Mouse (Mus musculus) frontal cortex, postnatal 36 days (tissue): ENCODE data around the gene Cd82.

Experiments
- DNase-seq, 2 experiments: peaks; one replicate each; pipeline ENCODE4 v3.0.0; 2022; ENCODE audit warnings: low spot score in 2 of 2

Gene Cd82

DNA sequence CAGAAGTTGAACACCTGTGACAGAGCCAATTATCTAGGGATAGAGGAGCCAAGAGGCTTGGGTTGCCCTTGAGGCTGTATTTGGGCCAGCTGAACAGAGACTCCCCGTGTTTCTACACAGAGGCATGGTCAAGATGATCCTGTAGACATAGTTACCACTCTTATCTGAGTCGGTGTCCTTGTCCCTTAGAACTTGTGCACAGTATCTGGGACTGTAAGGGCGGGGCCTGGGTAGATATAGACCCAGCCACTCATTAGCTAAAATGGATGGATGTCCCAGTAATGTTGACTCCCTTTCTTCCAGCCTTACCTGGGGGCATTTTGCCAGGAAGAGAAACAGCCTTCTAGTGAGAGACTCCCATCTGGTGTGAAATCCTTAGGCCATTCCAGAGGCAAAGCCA lies 3.4 kb upstream of the Cd82 start:
- DNase-seq = no peak

DNA sequence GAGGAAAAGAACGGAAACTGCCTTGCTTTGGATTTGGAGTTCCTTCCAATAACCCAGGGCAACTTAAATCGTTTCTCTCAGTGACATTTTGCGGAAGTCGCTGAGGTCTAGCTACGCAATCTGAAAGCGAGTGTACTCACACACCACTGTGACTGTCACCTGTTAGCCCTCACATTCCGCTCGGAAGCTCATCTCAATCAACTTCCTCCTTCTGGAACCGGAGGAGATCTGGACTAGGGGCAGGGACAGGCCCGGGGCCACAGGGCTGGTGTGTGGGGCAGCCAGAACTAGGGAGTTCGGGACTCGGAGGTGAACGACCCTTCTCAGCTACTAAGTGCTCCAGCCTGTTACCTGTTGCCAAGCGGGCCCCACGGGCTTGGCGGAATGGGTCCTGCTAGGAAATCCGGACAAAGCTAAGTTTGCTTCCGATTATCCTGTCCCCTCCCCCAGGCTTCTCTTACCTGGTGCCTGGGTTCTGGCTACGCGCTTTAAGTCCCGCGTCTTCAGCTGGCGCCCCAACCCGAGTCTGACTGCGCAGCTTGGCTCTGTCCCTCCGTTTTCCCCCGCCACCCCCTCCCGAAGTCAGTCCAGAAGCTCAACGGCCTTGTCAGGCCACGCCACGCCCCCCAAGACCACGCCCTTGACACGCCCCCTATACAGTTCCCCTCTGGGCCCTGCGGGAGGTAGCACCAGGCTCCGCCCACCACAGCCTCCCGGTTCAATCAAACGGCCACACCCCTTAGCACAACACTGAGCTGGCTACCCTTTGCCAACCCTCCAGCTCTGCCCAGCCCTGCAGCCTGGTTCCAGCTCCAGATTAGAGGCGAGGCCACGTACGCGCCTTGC lies 848 bp downstream of the Cd82 start:
- DNase-seq = peak; percentile 68 to 70

DNA sequence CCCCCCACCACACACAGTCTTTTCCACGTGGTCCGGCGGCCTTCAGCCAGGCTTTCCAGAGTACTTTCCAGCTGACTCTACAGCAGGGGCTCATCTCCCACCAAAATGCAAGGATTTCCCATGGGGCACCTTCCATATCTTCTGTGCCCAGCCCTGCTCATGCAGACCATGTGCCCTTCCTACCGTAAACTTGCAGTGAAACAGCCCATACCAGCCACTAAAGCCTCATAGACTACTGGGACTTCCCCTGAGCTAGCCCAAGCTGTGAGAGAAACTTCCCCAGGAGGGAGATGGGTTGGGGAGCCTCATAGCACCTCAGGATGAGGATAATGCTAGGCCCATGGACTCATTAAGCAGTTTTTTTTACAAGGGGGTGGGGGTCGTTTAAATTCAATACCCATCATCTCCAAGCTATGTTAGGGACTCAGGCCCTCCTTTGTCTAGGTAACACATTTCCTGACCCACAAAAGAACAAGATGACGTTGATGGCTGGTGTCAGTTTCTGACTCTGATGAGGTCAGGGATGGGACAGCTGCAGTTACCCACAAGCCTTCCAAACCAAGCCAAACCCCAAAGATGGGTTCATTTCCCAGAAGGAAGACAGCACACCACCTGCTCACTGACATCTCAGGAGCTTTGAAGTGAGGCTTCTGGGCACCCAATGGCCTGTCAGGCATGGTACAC lies 2.0 kb downstream of the Cd82 start:
- no peak for DNase-seq

DNA sequence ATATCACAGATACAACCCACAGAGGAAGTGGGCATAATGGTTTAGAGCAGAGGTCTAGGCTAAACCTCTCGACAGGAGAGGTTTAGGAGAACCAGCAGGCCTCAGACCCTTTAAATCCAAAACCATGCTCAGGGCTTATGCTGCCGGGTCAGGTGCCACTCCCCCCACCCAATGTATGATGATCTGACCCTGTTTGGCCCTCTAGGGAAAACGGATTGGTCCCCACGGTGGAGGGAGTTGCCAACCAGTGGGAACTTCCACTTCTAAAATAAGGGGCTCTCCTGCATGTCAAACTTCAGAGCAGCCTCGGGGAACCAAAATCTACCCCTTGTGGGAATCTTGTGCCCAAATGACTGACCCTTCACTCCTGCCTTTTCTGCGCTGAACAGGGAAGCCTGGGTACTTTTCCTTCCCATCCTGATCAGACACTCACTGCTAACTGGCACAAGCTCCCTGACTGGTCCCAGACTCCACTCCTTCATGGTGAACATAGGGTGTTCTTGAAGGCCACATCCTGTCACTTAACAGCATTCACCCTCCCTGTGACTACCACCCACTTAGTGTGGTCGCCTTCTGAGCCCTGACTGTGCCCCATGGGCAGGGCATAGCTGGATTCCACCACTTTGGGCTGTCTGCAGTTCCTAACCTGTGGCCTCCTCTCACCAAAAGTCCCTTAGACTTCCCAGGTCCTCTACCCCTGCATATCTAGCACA lies 3.6 kb downstream of the Cd82 start:
- DNase-seq = no peak

- no peak for DNase-seq
Measured at GRCm38 (mm10) chr2:93458332-93459207, 4.4 kb downstream of the Cd82 start.

GRCm38 (mm10) chr2:93457426-93458130 lies 5.4 kb downstream of the Cd82 start:
- no peak for DNase-seq

- no peak for DNase-seq
Measured at GRCm38 (mm10) chr2:93456140-93456539, 6.8 kb downstream of the Cd82 start.

DNA sequence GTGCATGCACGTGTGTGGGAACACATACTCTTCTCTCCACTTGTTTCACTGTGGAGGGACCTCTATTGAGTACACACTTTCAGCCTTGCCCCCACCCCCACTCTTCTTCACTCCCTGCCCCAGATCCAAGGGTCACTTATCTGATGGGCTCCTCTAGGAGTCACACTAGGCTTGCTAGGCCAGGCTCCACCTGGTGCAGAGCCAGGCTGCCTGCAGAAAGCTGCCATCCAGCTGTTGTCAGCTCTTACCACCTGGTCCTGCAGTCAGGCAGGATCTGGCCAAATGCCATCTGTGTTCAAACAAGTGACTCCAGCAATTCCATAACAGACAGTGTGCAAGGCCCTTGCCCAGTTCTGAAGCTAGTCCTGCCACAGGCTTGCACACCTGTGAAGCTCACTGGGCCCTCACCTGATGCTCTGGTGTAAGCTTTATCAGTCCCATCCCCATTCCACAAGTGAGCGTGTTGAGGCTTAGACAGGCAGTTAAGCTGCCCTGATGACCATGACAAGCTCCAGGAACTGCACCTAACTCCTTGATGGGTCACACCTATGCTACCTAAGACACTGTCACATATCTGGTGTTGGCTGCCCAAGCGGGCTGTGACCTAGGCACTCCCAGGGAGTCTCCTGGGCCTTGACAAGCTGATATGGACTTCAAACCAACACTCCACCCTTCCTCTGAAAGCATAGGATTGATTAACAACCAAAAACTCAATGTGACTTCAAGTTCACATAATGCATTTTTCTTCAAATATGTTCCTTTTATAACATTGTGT lies 7.9 kb downstream of the Cd82 start:
- no peak for DNase-seq

DNA sequence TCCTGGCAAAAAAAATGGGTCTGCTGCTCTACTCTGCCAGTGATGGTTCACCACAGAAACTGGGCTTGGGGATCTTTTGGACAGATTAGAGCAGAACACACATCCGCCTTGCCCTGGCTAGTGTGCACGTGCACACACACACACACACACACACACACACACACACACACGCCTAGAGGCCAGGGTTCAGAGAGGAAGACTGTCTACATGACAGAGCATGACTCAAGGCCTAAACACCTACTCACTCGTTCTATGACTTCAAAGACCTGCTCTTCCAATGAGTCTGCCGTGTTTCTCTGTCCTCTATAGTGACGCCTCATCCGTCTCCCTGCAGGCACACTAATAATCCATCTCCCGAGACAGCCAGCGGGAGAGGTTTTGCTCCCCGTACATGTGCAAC lies 8.6 kb downstream of the Cd82 start:
- DNase-seq = no peak

DNA sequence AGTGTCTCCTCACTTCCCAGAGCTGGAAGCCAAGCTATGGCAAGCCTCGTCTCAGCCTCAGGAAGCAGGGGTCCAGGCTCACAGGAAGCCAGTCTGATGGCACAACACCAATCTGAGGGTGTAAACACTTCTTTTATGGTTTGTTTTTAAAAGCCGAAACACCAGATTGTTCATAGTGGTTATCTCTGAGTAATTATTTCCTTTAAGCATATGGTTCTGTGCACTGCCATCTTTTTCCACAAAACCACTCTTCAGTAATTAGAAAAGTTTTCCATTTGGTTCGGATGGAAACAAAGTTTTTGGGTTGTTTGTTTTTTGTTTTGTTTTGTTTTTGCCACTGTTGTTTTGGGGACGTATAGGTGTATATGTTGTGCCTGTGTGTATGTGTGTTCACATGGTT lies 9.9 kb downstream of the Cd82 start:
- DNase-seq = no peak

- DNase-seq = no peak
Measured at GRCm38 (mm10) chr2:93452506-93452905, 10.4 kb downstream of the Cd82 start.

- no peak for DNase-seq
Measured at GRCm38 (mm10) chr2:93452057-93452456, 10.9 kb downstream of the Cd82 start.

GRCm38 (mm10) chr2:93451219-93451938 lies 11.6 kb downstream of the Cd82 start:
- no peak for DNase-seq

DNA sequence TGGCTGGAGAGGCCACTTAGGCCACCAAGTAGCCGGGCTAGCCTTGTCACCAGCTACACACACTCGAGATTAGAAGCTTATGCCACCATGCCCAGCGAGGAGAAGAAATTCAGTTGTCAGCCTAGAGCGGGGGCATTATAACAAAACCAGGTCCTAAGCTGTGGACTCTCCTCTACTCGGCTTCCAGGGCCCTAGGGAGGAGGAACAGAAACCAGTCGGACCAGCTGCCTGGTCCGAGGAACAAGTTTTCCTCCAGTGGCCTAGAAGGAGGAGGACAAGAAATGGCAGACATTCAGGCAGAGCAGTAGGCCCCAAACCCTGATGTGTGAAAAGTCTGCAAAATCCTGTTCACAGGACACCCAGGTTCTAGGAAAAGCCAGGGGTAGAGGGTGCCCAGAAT lies 12.2 kb downstream of the Cd82 start:
- DNase-seq = no peak

DNA sequence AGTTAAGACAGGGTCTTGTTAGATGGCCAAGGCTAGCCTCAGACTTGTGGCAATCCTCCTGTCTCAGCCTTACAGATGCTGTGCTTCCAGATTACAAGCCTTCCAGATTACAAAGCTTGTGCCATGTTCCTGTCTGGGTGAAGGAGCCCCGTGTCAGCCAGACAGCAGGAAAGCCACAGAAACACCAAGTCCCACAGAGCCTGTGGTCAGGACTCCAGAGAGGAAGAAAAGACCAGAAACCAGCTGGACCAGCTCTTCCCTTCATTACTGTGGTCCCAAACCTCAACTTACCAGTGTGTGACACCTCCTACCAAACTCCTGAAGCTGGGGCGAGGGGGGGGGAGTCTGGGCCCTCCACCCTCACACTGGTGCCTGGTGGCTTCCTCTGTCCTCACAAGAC lies 13.3 kb downstream of the Cd82 start:
- no peak for DNase-seq

DNA sequence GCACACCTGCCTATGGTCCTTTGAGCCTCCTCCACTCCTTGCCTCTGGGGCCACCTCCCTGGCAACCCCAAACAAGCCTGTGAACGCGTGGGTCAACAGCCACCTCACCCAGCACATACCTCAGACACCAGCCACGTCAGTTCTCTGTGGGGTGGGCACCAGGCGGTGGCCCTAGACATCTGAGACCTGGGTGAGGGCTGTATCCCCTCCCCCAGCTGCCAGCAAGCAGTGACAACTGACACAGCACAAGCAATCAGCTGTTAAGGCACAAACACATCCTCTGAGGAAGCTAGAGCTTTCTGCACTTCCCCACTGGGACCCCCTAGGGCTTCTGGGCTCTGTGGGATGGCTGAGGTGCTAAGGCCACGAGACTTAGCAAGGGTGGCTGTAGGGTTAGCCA lies 14.2 kb downstream of the Cd82 start:
- no peak for DNase-seq

GRCm38 (mm10) chr2:93447500-93448249 lies 15.3 kb downstream of the Cd82 start:
- DNase-seq = no peak

DNA sequence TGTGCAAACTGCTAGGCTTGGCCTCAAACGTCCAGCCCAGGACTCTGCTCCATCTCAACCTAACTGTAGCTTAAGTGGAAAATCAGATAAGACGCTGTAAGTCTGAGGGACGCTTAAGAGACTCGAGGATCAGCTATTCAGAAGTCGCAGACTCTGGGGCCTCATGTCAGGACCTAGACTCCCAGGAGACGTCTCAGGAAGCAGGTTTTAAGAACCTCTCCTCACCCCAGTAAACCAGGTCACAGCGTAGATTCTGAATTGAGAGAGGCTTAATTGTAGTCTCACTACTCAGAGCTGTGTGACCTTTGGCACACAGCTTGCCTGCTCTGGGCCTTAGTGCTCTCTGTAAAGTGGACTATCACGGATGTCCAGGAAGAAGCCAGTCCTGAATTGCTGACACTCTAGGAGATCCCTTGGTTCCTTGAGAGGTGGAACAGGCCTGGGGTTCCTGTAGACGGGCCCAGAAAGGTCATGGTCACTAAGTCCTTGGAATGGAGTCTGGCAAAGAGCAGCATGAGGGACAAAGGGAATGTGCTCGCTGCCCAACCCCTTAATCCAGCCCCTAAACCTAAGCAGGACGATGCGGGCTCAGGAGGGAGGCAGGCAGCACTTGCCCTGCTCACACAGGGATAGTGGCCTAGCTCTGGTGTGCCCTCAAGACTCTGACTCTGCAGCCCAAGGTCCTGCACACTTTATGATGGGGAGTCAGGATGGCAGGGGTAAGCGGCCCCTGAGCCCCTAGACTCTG lies 16.2 kb downstream of the Cd82 start:
- DNase-seq = no peak
